Comparison of ENCODE assay signal across 8 mouse cellular contexts in genomic region chr8:105265128-105265527, GRCm38 (mm10). TPM values are rescaled to one million over a fixed set of nuclear protein-coding genes. Genes with fewer than 3 reads are reported as not detected.
A peak's percentile ranks its signal among the peaks of the same experiment; 100 is the strongest.
DNase-seq lines count a peak whose midpoint lies in the region; ATAC-seq and TF ChIP-seq lines count a peak whose summit lies in the region.

No protein-coding gene starts in this region.

- H3K27me3 ChIP-seq in heart, postnatal 0 days (ENCODE audit: control insufficient read depth, insufficient read depth, low read length), result peaks cover 16% of the 10 kb centered on the region
- peaks cover 90% of the 10 kb centered on the region for H3K27me3 ChIP-seq in limb, embryonic 13.5 days
- H3K27me3 ChIP-seq in midbrain, embryonic 16.5 days (ENCODE audit: control insufficient read depth, insufficient read depth, low read depth, low read length), result peaks cover 71% of the 10 kb centered on the region

- no peak for TF ChIP-seq EP300 in heart, postnatal 0 days (IDR thresholded peaks at IDR 0.05; ENCODE audit: low read depth)

- TF ChIP-seq CTCF in heart, postnatal 0 days (IDR thresholded peaks at IDR 0.05; ENCODE audit: low read depth), result no peak

- intact Hi-C loops in left cerebral cortex, postnatal 25 days (cut with DNase I), result no loop called here

- H3K9ac ChIP-seq in heart, postnatal 0 days (replicated peaks; ENCODE audit: low read depth, low read length), result peak overlapping the region; percentile 55
- H3K9ac ChIP-seq in limb, embryonic 13.5 days, result peak overlapping the region; percentile 76; the same call in 1 of the 2 replicates
- no peak overlapping the region for H3K9ac ChIP-seq in midbrain, embryonic 16.5 days (ENCODE audit: low read depth, low read length)

- H3K4me2 ChIP-seq in heart, postnatal 0 days (ENCODE audit: low read depth, low read length), result peak overlapping the region; percentile 94
- H3K4me2 ChIP-seq in limb, embryonic 13.5 days (replicated peaks), result peak overlapping the region; percentile 87
- H3K4me2 ChIP-seq in midbrain, embryonic 16.5 days (ENCODE audit: low read length), result peak overlapping the region; percentile 82

- 0 out of 2 replicates have a peak, but pooled peaks cover 4% of the 10 kb centered on the region for H3K36me3 ChIP-seq in heart, postnatal 0 days (replicated peaks; ENCODE audit: control insufficient read depth, insufficient read depth, low read length)
- H3K36me3 ChIP-seq in limb, embryonic 13.5 days, result no peaks in the 10 kb centered on the region
- H3K36me3 ChIP-seq in midbrain, embryonic 16.5 days (ENCODE audit: control insufficient read depth, insufficient read depth, low read length), result no peaks in the 10 kb centered on the region

- no peak overlapping the region for H3K27ac ChIP-seq in heart, postnatal 0 days (ENCODE audit: low read depth)
- H3K27ac ChIP-seq in limb, embryonic 13.5 days, result no peak overlapping the region
- H3K27ac ChIP-seq in midbrain, embryonic 16.5 days (ENCODE audit: low read length), result no peak overlapping the region

- 17% methylated on average over 10 of the region's 10 CpGs for WGBS in heart, postnatal 0 days
- WGBS in limb, embryonic 13.5 days, result 6% methylated on average over 10 of the region's 10 CpGs
- WGBS in midbrain, embryonic 16.5 days, result 15% methylated on average over 10 of the region's 10 CpGs

- H3K4me1 ChIP-seq in heart, postnatal 0 days (ENCODE audit: control insufficient read depth, insufficient read depth), result peaks cover 19% of the 10 kb centered on the region
- H3K4me1 ChIP-seq in limb, embryonic 13.5 days, result peaks cover 31% of the 10 kb centered on the region
- peaks cover 15% of the 10 kb centered on the region for H3K4me1 ChIP-seq in midbrain, embryonic 16.5 days (ENCODE audit: control insufficient read depth, insufficient read depth, low read length)

- peak; percentile 32 for DNase-seq in cerebellum, adult 11-12 months
- DNase-seq in cerebellum, adult 11 months, result no peak
- DNase-seq in NIH3T3 (ENCODE audit: low read depth), result peak; percentile 51
- DNase-seq in heart, postnatal 0 days (ENCODE audit: low spot score), result no peak
- DNase-seq in gastrocnemius, adult 18-20 months (ENCODE audit: low spot score), result no peak
- no peak for DNase-seq in left cerebral cortex, postnatal 25 days (ENCODE audit: low spot score in 2 of 2)

- no peaks in the 10 kb centered on the region for H3K9me3 ChIP-seq in heart, postnatal 0 days (replicated peaks; ENCODE audit: control insufficient read depth, low read length)
- peaks cover 9% of the 10 kb centered on the region; the same call in 1 of the 2 replicates for H3K9me3 ChIP-seq in limb, embryonic 13.5 days
- H3K9me3 ChIP-seq in midbrain, embryonic 16.5 days (replicated peaks; ENCODE audit: control insufficient read depth, low read length, poor library complexity, severe bottlenecking), result no peaks in the 10 kb centered on the region

- ATAC-seq in heart, postnatal 0 days (ENCODE audit: insufficient read depth, low read depth), result no peak
- ATAC-seq in limb, embryonic 13.5 days (ENCODE audit: low FRiP score, low read depth), result no peak
- ATAC-seq in midbrain, embryonic 16.5 days, result no peak

- H3K4me3 ChIP-seq in heart, postnatal 0 days (ENCODE audit: low read depth, low read length), result peak overlapping the region; percentile 74
- peak overlapping the region; percentile 69 for H3K4me3 ChIP-seq in limb, embryonic 13.5 days
- H3K4me3 ChIP-seq in midbrain, embryonic 16.5 days (ENCODE audit: low read depth, low read length), result no peak overlapping the region; the same call in 1 of the 2 replicates

RNA-seq across cellular contexts. Expression of gene Fbxl8, which starts 0.7 kb away (rescaled TPM):
- total RNA-seq in heart, postnatal 0 days (2014; rRNA removed; ENCODE audit: low replicate concordance), result 1.5 and 6.4 TPM in 2 replicates
- 3.6 and 4.3 TPM in 2 replicates for polyA plus RNA-seq in heart, postnatal 0 days (2015; fragmentation: Nextera tagmentation; extraction: Ambion mirVana)
- 2.6 and 2.8 TPM in 2 replicates for polyA plus RNA-seq in limb, embryonic 13.5 days (2015; fragmentation: Nextera tagmentation; extraction: Ambion mirVana)
- 0.82 and 1.1 TPM in 2 replicates for polyA plus RNA-seq in midbrain, embryonic 16.5 days (2015; fragmentation: Nextera tagmentation; extraction: Ambion mirVana)
- total RNA-seq in gastrocnemius, adult 18-20 months (2021), result under 1 TPM; 0.55 to 0.71 TPM
- under 1 TPM; 0.57 to 0.85 TPM for total RNA-seq in left cerebral cortex, postnatal 25 days (2021)

RNA-seq across cellular contexts. Expression of gene Tradd, which starts 0.7 kb away (rescaled TPM):
- 9.0 and 10.4 TPM in 2 replicates for total RNA-seq in heart, postnatal 0 days (2014; rRNA removed; ENCODE audit: low replicate concordance)
- polyA plus RNA-seq in heart, postnatal 0 days (2015; fragmentation: Nextera tagmentation; extraction: Ambion mirVana), result 16.7 and 17.6 TPM in 2 replicates
- polyA plus RNA-seq in limb, embryonic 13.5 days (2015; fragmentation: Nextera tagmentation; extraction: Ambion mirVana), result 20.1 and 23.2 TPM in 2 replicates
- 12.8 and 14.0 TPM in 2 replicates for polyA plus RNA-seq in midbrain, embryonic 16.5 days (2015; fragmentation: Nextera tagmentation; extraction: Ambion mirVana)
- total RNA-seq in gastrocnemius, adult 18-20 months (2021), result 1 to 10 TPM; 2.8 to 3.3 TPM
- total RNA-seq in left cerebral cortex, postnatal 25 days (2021), result 1 to 10 TPM; 5.5 to 5.7 TPM

RNA-seq across cellular contexts. Expression of gene Hsf4, which starts 4.5 kb away (rescaled TPM):
- 2.1 TPM in 1 of 2 replicates, not detected in the other for total RNA-seq in heart, postnatal 0 days (2014; rRNA removed; ENCODE audit: low replicate concordance)
- polyA plus RNA-seq in heart, postnatal 0 days (2015; fragmentation: Nextera tagmentation; extraction: Ambion mirVana), result 0.34 and 0.43 TPM in 2 replicates
- polyA plus RNA-seq in limb, embryonic 13.5 days (2015; fragmentation: Nextera tagmentation; extraction: Ambion mirVana), result 0.11 and 0.19 TPM in 2 replicates
- polyA plus RNA-seq in midbrain, embryonic 16.5 days (2015; fragmentation: Nextera tagmentation; extraction: Ambion mirVana), result 0.35 and 0.40 TPM in 2 replicates
- total RNA-seq in gastrocnemius, adult 18-20 months (2021), result 10 to 100 TPM in 1 of 2 experiments, 1 to 10 TPM in 1; 9.8 to 11.1 TPM
- total RNA-seq in left cerebral cortex, postnatal 25 days (2021), result 1 to 10 TPM; 6.9 to 7.9 TPM

RNA-seq across cellular contexts. Expression of gene B3gnt9, which starts 10.2 kb away (rescaled TPM):
- total RNA-seq in heart, postnatal 0 days (2014; rRNA removed; ENCODE audit: low replicate concordance), result 6.0 and 9.7 TPM in 2 replicates
- polyA plus RNA-seq in heart, postnatal 0 days (2015; fragmentation: Nextera tagmentation; extraction: Ambion mirVana), result 7.3 and 7.7 TPM in 2 replicates
- polyA plus RNA-seq in limb, embryonic 13.5 days (2015; fragmentation: Nextera tagmentation; extraction: Ambion mirVana), result 24.7 and 25.4 TPM in 2 replicates
- polyA plus RNA-seq in midbrain, embryonic 16.5 days (2015; fragmentation: Nextera tagmentation; extraction: Ambion mirVana), result 5.8 and 8.9 TPM in 2 replicates
- total RNA-seq in gastrocnemius, adult 18-20 months (2021), result 1 to 10 TPM; 1.3 to 1.9 TPM
- 1 to 10 TPM; 2.1 to 2.4 TPM for total RNA-seq in left cerebral cortex, postnatal 25 days (2021)

RNA-seq across cellular contexts. Expression of gene Nol3, which starts 10.8 kb away (rescaled TPM):
- 6.8 and 13.2 TPM in 2 replicates for total RNA-seq in heart, postnatal 0 days (2014; rRNA removed; ENCODE audit: low replicate concordance)
- polyA plus RNA-seq in heart, postnatal 0 days (2015; fragmentation: Nextera tagmentation; extraction: Ambion mirVana), result 9.8 and 10.0 TPM in 2 replicates
- polyA plus RNA-seq in limb, embryonic 13.5 days (2015; fragmentation: Nextera tagmentation; extraction: Ambion mirVana), result 2.7 and 3.1 TPM in 2 replicates
- polyA plus RNA-seq in midbrain, embryonic 16.5 days (2015; fragmentation: Nextera tagmentation; extraction: Ambion mirVana), result 4.5 and 4.7 TPM in 2 replicates
- 10 to 100 TPM; 32.7 to 38.9 TPM for total RNA-seq in gastrocnemius, adult 18-20 months (2021)
- total RNA-seq in left cerebral cortex, postnatal 25 days (2021), result 1 to 10 TPM; 7.7 TPM

Comparison
In these comparisons a context has a peak if more than half of its experiments do, and no peak if none do; other contexts are left out.
1. DNase-seq: peak in cerebellum, adult 11-12 months (single experiment) and NIH3T3 (single experiment); none in cerebellum, adult 11 months (single experiment), heart, postnatal 0 days (single experiment), gastrocnemius, adult 18-20 months (single experiment) and left cerebral cortex, postnatal 25 days (0 of 2).
2. Peak in every context shown above with its lines, with median percentiles within 50 percentile points of each other: H3K4me2 ChIP-seq.